Mouse (Mus musculus): ENCODE results near the gene Oosp3. TPM values are rescaled to one million over a fixed set of nuclear protein-coding genes. Genes with fewer than 3 reads are reported as not detected.

Gene Oosp3
- polyA plus RNA-seq, 1 experiment from 2014 or later, result not detected

GRCm38 (mm10) chr19:11698342-11698741 lies 1.5 kb downstream of the Oosp3 start:
- no peaks in the 10 kb centered on the region for H3K9me3 ChIP-seq (ENCODE audit: control insufficient read depth)
- no peaks in the 10 kb centered on the region for H3K27me3 ChIP-seq (replicated peaks; ENCODE audit: control insufficient read depth, insufficient read depth, low read length)
- H3K4me1 ChIP-seq (replicated peaks; ENCODE audit: control insufficient read depth, insufficient read depth, low read length), result no peaks in the 10 kb centered on the region
- no peak overlapping the region for H3K4me3 ChIP-seq (ENCODE audit: low read depth, low read length)
- TF ChIP-seq CTCF (IDR thresholded peaks at IDR 0.05; ENCODE audit: low read depth), result no peak
- H3K36me3 ChIP-seq (ENCODE audit: control insufficient read depth, insufficient read depth), result no peaks in the 10 kb centered on the region
- no peak overlapping the region for H3K4me2 ChIP-seq (replicated peaks; ENCODE audit: low read depth)
- WGBS, result 90% methylated on average over 6 of the region's 6 CpGs
- no peak for ATAC-seq
- H3K9ac ChIP-seq (ENCODE audit: low read depth, low read length), result no peak overlapping the region
- H3K27ac ChIP-seq (ENCODE audit: low read depth, low read length), result no peak overlapping the region

DNA sequence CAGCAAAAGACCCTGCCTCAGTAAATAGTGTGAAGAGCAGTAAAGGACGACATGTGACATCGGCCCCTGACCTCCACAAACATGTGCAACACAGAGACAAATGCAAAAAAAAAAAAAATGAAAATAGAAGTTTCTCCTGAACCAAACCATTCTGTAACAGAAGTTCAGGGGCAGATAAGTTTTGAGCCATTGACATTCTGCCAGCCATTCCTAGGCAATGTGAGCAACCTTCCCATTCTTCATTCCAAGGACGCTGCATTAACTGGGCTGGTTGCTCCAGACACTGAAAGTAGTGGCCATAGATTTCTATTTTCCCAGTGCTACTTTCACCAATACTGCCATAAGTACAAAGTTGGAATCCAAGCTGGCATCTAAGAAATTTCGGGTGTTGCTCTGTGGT lies 15.6 kb downstream of the Oosp3 start:
- WGBS, result 83% methylated on average over 4 of the region's 4 CpGs
- Histone ChIP-seq H3K9ac (ENCODE audit: low read depth, low read length) (no peak overlapping the region), H3K9me3 (ENCODE audit: control insufficient read depth) (no peaks in the 10 kb centered on the region), H3K27me3 (replicated peaks; ENCODE audit: control insufficient read depth, insufficient read depth, low read length) (no peaks in the 10 kb centered on the region), H3K4me1 (replicated peaks; ENCODE audit: control insufficient read depth, insufficient read depth, low read length) (no peaks in the 10 kb centered on the region), H3K36me3 (ENCODE audit: control insufficient read depth, insufficient read depth) (no peaks in the 10 kb centered on the region), H3K4me3 (ENCODE audit: low read depth, low read length) (no peak overlapping the region), H3K27ac (ENCODE audit: low read depth, low read length) (no peak overlapping the region), H3K4me2 (replicated peaks; ENCODE audit: low read depth) (no peak overlapping the region)
- TF ChIP-seq CTCF (IDR thresholded peaks at IDR 0.05; ENCODE audit: low read depth), result no peak
- ATAC-seq, result no peak

GRCm38 (mm10) chr19:11720071-11720470 lies 23.2 kb downstream of the Oosp3 start:
- H3K4me2 ChIP-seq (replicated peaks; ENCODE audit: low read depth), result no peak overlapping the region
- H3K9ac ChIP-seq (ENCODE audit: low read depth, low read length), result no peak overlapping the region
- 79% methylated on average over 3 of the region's 3 CpGs for WGBS
- H3K4me3 ChIP-seq (ENCODE audit: low read depth, low read length), result no peak overlapping the region
- H3K36me3 ChIP-seq (ENCODE audit: control insufficient read depth, insufficient read depth), result no peaks in the 10 kb centered on the region
- no peaks in the 10 kb centered on the region for H3K4me1 ChIP-seq (replicated peaks; ENCODE audit: control insufficient read depth, insufficient read depth, low read length)
- H3K27me3 ChIP-seq (replicated peaks; ENCODE audit: control insufficient read depth, insufficient read depth, low read length), result no peaks in the 10 kb centered on the region
- TF ChIP-seq CTCF (IDR thresholded peaks at IDR 0.05; ENCODE audit: low read depth), result no peak
- H3K9me3 ChIP-seq (ENCODE audit: control insufficient read depth), result no peaks in the 10 kb centered on the region
- H3K27ac ChIP-seq (ENCODE audit: low read depth, low read length), result no peak overlapping the region
- no peak for ATAC-seq

- Histone ChIP-seq H3K9ac (ENCODE audit: low read depth, low read length) (no peak overlapping the region), H3K27me3 (replicated peaks; ENCODE audit: control insufficient read depth, insufficient read depth, low read length) (no peaks in the 10 kb centered on the region), H3K36me3 (ENCODE audit: control insufficient read depth, insufficient read depth) (no peaks in the 10 kb centered on the region), H3K9me3 (ENCODE audit: control insufficient read depth) (no peaks in the 10 kb centered on the region), H3K4me1 (replicated peaks; ENCODE audit: control insufficient read depth, insufficient read depth, low read length) (no peaks in the 10 kb centered on the region), H3K4me3 (ENCODE audit: low read depth, low read length) (no peak overlapping the region), H3K27ac (ENCODE audit: low read depth, low read length) (no peak overlapping the region), H3K4me2 (replicated peaks; ENCODE audit: low read depth) (no peak overlapping the region)
- TF ChIP-seq CTCF (IDR thresholded peaks at IDR 0.05; ENCODE audit: low read depth), result no peak
- ATAC-seq, result no peak
- 57% methylated on average over 2 of the region's 2 CpGs for WGBS
These were observed 27.0 kb downstream of the Oosp3 start for GRCm38 (mm10) chr19:11723870-11724269.

DNA sequence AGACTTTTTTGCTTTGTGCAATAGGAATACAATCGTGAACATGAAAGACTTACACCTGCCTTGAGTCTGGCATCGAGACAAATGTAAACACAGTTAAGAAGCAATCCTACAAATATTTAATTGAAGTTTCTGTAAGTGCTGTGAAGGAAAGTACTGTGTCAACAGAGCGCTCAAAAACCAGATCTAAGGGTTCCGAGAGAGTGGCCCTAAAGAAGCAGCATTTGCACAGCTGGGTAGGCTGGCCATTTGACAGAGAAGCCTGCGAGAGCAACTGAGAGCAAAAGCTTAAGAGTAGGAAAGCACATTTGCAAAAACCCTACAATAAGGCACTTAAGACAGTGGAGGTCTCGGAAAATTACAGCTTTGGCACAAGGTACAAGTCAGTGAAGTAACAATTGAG lies 27.4 kb downstream of the Oosp3 start:
- no peak overlapping the region for H3K4me2 ChIP-seq (replicated peaks; ENCODE audit: low read depth)
- H3K9me3 ChIP-seq (ENCODE audit: control insufficient read depth), result no peaks in the 10 kb centered on the region
- H3K4me3 ChIP-seq (ENCODE audit: low read depth, low read length), result no peak overlapping the region
- no peaks in the 10 kb centered on the region for H3K27me3 ChIP-seq (replicated peaks; ENCODE audit: control insufficient read depth, insufficient read depth, low read length)
- no peaks in the 10 kb centered on the region for H3K4me1 ChIP-seq (replicated peaks; ENCODE audit: control insufficient read depth, insufficient read depth, low read length)
- H3K27ac ChIP-seq (ENCODE audit: low read depth, low read length), result no peak overlapping the region
- no peak for TF ChIP-seq CTCF (IDR thresholded peaks at IDR 0.05; ENCODE audit: low read depth)
- H3K36me3 ChIP-seq (ENCODE audit: control insufficient read depth, insufficient read depth), result no peaks in the 10 kb centered on the region
- no peak for ATAC-seq
- H3K9ac ChIP-seq (ENCODE audit: low read depth, low read length), result no peak overlapping the region
- 38% methylated on average over 6 of the region's 6 CpGs for WGBS

GRCm38 (mm10) chr19:11725915-11726314 lies 29.1 kb downstream of the Oosp3 start:
- ATAC-seq, result no peak

GRCm38 (mm10) chr19:11727304-11727703 lies 30.4 kb downstream of the Oosp3 start:
- Histone ChIP-seq H3K9me3 (ENCODE audit: control insufficient read depth) (no peaks in the 10 kb centered on the region), H3K4me2 (replicated peaks; ENCODE audit: low read depth) (no peak overlapping the region), H3K27me3 (replicated peaks; ENCODE audit: control insufficient read depth, insufficient read depth, low read length) (no peaks in the 10 kb centered on the region), H3K36me3 (ENCODE audit: control insufficient read depth, insufficient read depth) (no peaks in the 10 kb centered on the region), H3K9ac (ENCODE audit: low read depth, low read length) (no peak overlapping the region), H3K27ac (ENCODE audit: low read depth, low read length) (no peak overlapping the region), H3K4me1 (replicated peaks; ENCODE audit: control insufficient read depth, insufficient read depth, low read length) (no peaks in the 10 kb centered on the region), H3K4me3 (ENCODE audit: low read depth, low read length) (no peak overlapping the region)
- TF ChIP-seq CTCF (IDR thresholded peaks at IDR 0.05; ENCODE audit: low read depth), result no peak
- WGBS, result 96% methylated on average over 5 of the region's 5 CpGs
- ATAC-seq, result no peak

More at GRCm38 (mm10) chr19:11725915-11726314, 29.1 kb downstream of the Oosp3 start:
- Histone ChIP-seq H3K27me3 (replicated peaks; ENCODE audit: control insufficient read depth, insufficient read depth, low read length) (no peaks in the 10 kb centered on the region), H3K4me3 (ENCODE audit: low read depth, low read length) (no peak overlapping the region), H3K9me3 (ENCODE audit: control insufficient read depth) (no peaks in the 10 kb centered on the region), H3K4me2 (replicated peaks; ENCODE audit: low read depth) (no peak overlapping the region), H3K36me3 (ENCODE audit: control insufficient read depth, insufficient read depth) (no peaks in the 10 kb centered on the region), H3K4me1 (replicated peaks; ENCODE audit: control insufficient read depth, insufficient read depth, low read length) (no peaks in the 10 kb centered on the region), H3K27ac (ENCODE audit: low read depth, low read length) (no peak overlapping the region), H3K9ac (ENCODE audit: low read depth, low read length) (no peak overlapping the region)
- no peak for TF ChIP-seq CTCF (IDR thresholded peaks at IDR 0.05; ENCODE audit: low read depth)
- 44% methylated on average over 2 of the region's 2 CpGs for WGBS
